ENCODE assay signal across 21 mouse cellular contexts in genomic region chr6:18677131-18677530, GRCm38 (mm10).
"Had no signal": no experiment of that assay in that cellular context is flagged by ENCODE, and none has a peak within 500 bp of the region (broad histone marks: within the 10 kb centered on the region; RNA-seq: fewer than 3 reads in every experiment).

No protein-coding gene starts in this region.

- H3K4me1 ChIP-seq: limb, embryonic 15.5 days; midbrain, embryonic 13.5 days had no signal

- DNase-seq: kidney, adult 9 months; kidney, postnatal 14 days; kidney, postnatal 4 days; liver, postnatal 0 days; lung, embryonic 14.5 days; right cerebral cortex, adult 18-20 months; right cerebral cortex, postnatal 14 days; right cerebral cortex, postnatal 4 days; thymus, adult 2 months; thymus, postnatal 14 days; thymus, postnatal 4 days had no signal

- H3K4me2 ChIP-seq: limb, embryonic 12.5 days; limb, embryonic 15.5 days; liver, embryonic 11.5 days; lung, embryonic 14.5 days; midbrain, embryonic 13.5 days had no signal

- ATAC-seq: liver, postnatal 0 days; lung, postnatal 0 days; midbrain, embryonic 13.5 days; midbrain, embryonic 16.5 days had no signal

- H3K9ac ChIP-seq: limb, embryonic 12.5 days; limb, embryonic 15.5 days; liver, embryonic 14.5 days; liver, postnatal 0 days; lung, embryonic 14.5 days; midbrain, embryonic 13.5 days had no signal

- H3K4me3 ChIP-seq: left cerebral cortex, adult 2 months; limb, embryonic 12.5 days; limb, embryonic 15.5 days; midbrain, embryonic 13.5 days had no signal

- H3K9me3 ChIP-seq: limb, embryonic 12.5 days; limb, embryonic 15.5 days; midbrain, embryonic 13.5 days had no signal

- H3K36me3 ChIP-seq: limb, embryonic 12.5 days; limb, embryonic 15.5 days; midbrain, embryonic 13.5 days had no signal

- H3K27me3 ChIP-seq: limb, embryonic 12.5 days; limb, embryonic 15.5 days; midbrain, embryonic 13.5 days had no signal

- H3K27ac ChIP-seq: left cerebral cortex, adult 2 months; limb, embryonic 12.5 days; limb, embryonic 15.5 days; liver, embryonic 14.5 days; macrophage; midbrain, embryonic 13.5 days; stomach, postnatal 0 days had no signal
